Mouse (Mus musculus) heart, adult 2 months (tissue): ENCODE measurements around the gene Mfsd4b1. TPM values are rescaled to one million over a fixed set of nuclear protein-coding genes. Genes with fewer than 3 reads are reported as not detected.

Source experiments
- DNase-seq, 2 experiments: peaks; one replicate each; pipeline ENCODE4 v3.0.0; 2021
- H3K27ac ChIP-seq: fragments of 200-600 bp; 2 replicates; pipeline ENCODE4 v1.8.1; 2022
- H3K27me3 ChIP-seq: fragments of 200-500 bp; 2 replicates; pipeline ENCODE4 v1.6.1; 2012; ENCODE audit warnings: mild to moderate bottlenecking, low read length, inconsistent platforms, mixed read lengths; ENCODE audit not compliant: control insufficient read depth, insufficient read depth
- H3K36me3 ChIP-seq: fragments of 200-500 bp; 2 replicates; pipeline ENCODE4 v1.6.1; 2012; ENCODE audit warnings: low read length, inconsistent platforms; ENCODE audit not compliant: control insufficient read depth, insufficient read depth
- H3K4me1 ChIP-seq: fragments of 200-500 bp; 2 replicates; pipeline ENCODE4 v1.6.1; 2011; ENCODE audit warnings: low read length; ENCODE audit not compliant: control insufficient read depth, insufficient read depth
- H3K4me3 ChIP-seq: fragments of 200-600 bp; 2 replicates; pipeline ENCODE4 v1.8.1; 2022
- H3K79me2 ChIP-seq: fragments of 200-500 bp; replicated peaks from 2 replicates; pipeline ENCODE4 v1.6.1; 2012; ENCODE audit warnings: mild to moderate bottlenecking, inconsistent platforms, low read length, moderate library complexity, mixed read lengths; ENCODE audit not compliant: control insufficient read depth, insufficient read depth
- H3K9ac ChIP-seq: fragments of 200-500 bp; 2 replicates; pipeline ENCODE4 v1.6.1; 2012; ENCODE audit warnings: low read depth, mild to moderate bottlenecking, control low read depth, inconsistent platforms, low read length, mixed read lengths
- CTCF ChIP-seq: fragments of 200-600 bp; IDR thresholded peaks from 2 replicates; pipeline ENCODE4 v1.8.1; 2022; ENCODE audit warnings: antibody characterized with exemption, mild to moderate bottlenecking, moderate library complexity
- EP300 ChIP-seq: fragments of 200-500 bp; IDR thresholded peaks from 2 replicates; pipeline ENCODE4 v1.6.1; 2011; ENCODE audit warnings: low read depth, low read length, control low read depth; ENCODE audit not compliant: insufficient read depth
- POLR2A ChIP-seq: fragments of 200-500 bp; IDR thresholded peaks from 2 replicates; pipeline ENCODE4 v1.6.1; 2011; ENCODE audit warnings: mild to moderate bottlenecking, low read depth, low read length, control low read depth; ENCODE audit not compliant: insufficient read depth
- WGBS: fragments of 180-500 bp; shearing (Covaris S2); methylation state at CpG from one replicate; pipeline ENCODE4 v1.1.7; 2018; 5-methylcytosine and 5-hydroxymethylcytosine counted together
- intact Hi-C: fragments of 180-260 bp; cut with DNase I; formaldehyde crosslinking; loops from one replicate; pipeline ENCODE4 v1.15.1; 2025
- polyA plus RNA-seq: library from polyadenylated mRNA; depleted of rRNA; stranded (reverse); fragments of >200 nt; gene quantifications from 2 replicates; pipeline ENCODE4 v1.2.3, GENCODE M21; 2012
- total RNA-seq, 2 experiments: library from RNA; stranded (reverse); gene quantifications; 2 replicates each; pipeline ENCODE4 v1.2.3; 2021

Mfsd4b1 gene
- total and polyA plus RNA-seq, 3 experiments, result 1.7 to 3.3 (median 2.5) TPM

DNA sequence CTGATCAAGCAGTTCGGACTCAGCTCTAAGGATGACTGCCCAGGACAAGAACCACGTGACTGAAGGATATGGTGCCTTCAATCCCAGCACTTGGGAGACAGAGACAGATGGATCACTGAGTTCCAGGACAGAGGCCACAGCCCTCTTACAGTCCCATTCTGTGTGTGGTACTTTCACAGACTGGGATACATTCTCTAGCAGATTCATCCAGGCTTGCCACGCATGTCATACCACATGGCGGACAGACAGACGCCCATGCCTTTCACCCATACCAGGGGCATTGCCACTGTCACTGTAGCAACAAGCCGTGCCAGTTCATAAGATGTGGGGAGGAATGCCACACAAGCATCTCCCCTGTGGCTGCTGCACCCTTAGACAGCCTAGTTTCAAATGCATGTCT is 5.6 kb upstream of the Mfsd4b1 start:
- Histone ChIP-seq H3K4me1 (no peaks in the 10 kb centered on the region), H3K79me2 (no peaks in the 10 kb centered on the region), H3K27ac (no peak overlapping the region), H3K9ac (no peak overlapping the region), H3K36me3 (no peaks in the 10 kb centered on the region), H3K27me3 (no peaks in the 10 kb centered on the region), H3K4me3 (no peak overlapping the region)
- WGBS, result 86% methylated on average over 6 of the region's 6 CpGs
- no peak for DNase-seq
- no peak for TF ChIP-seq CTCF
- intact Hi-C loops, result no loop called here

- WGBS, result 59% methylated on average over 2 of the region's 2 CpGs
- intact Hi-C loops, result no loop called here
Measured at GRCm38 (mm10) chr10:40029610-40030009, 4.5 kb upstream of the Mfsd4b1 start.

DNA sequence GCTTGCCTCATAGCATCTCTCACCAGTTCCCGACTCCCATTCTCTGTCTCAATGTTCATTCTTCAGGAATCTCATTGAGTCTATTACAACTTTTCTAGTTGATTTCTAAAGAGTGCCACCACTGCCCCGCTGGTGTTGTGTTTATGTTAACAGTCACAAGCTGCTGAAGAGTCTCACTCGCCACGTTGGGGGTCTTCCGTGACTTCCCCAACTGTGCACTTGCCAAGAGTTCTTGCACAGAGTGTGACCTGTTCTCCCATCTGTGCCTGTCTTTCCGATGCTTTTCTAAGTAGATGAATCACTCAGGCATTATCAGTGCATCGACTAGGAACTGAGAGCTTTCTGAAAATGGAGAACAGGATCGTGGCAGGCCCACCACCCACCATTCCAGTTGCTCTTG is 3.0 kb upstream of the Mfsd4b1 start:
- no peak for TF ChIP-seq CTCF
- TF ChIP-seq POLR2A, result no peak
- TF ChIP-seq EP300, result no peak
- H3K79me2 ChIP-seq, result no peaks in the 10 kb centered on the region
- no peak overlapping the region for H3K4me3 ChIP-seq
- DNase-seq, result no peak
- H3K4me1 ChIP-seq, result peaks cover 4% of the 10 kb centered on the region; the same call in 1 of the 2 replicates
- H3K9ac ChIP-seq, result no peak overlapping the region
- H3K27ac ChIP-seq, result no peak overlapping the region
- intact Hi-C loops, result no loop called here
- WGBS, result 73% methylated on average over 8 of the region's 8 CpGs
- H3K36me3 ChIP-seq, result no peaks in the 10 kb centered on the region
- no peaks in the 10 kb centered on the region for H3K27me3 ChIP-seq

More at GRCm38 (mm10) chr10:40029610-40030009, 4.5 kb upstream of the Mfsd4b1 start:
- DNase-seq, result peak in 1 of 2 experiments; percentile 24
- Histone ChIP-seq H3K4me1 (peaks cover 4% of the 10 kb centered on the region; the same call in 1 of the 2 replicates), H3K36me3 (no peaks in the 10 kb centered on the region), H3K9ac (no peak overlapping the region), H3K27ac (no peak overlapping the region), H3K27me3 (no peaks in the 10 kb centered on the region), H3K79me2 (no peaks in the 10 kb centered on the region), H3K4me3 (no peak overlapping the region)
- TF ChIP-seq POLR2A (no peak), CTCF (no peak), EP300 (no peak)

DNA sequence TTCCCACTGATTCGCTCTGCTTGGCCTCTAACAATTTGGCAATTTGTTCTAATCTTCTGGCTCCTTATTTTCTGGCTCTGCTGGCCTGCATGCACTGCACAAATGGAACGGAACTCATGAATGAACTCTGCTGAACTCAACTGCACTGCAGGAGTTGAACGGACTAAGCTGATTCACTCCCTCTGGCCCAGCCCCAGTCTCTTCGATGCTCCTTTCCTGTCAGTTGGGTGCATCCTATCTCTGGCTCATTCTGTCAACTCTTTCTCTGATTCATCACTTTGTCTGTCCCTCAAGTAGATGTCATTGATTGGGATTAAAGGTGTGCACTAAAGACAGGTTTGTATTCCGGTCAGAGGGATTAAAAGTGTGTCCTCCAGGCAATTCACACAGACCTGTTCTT is 1.5 kb upstream of the Mfsd4b1 start:
- Histone ChIP-seq H3K27ac (no peak overlapping the region), H3K4me1 (peaks cover 4% of the 10 kb centered on the region; the same call in 1 of the 2 replicates), H3K27me3 (no peaks in the 10 kb centered on the region), H3K9ac (no peak overlapping the region), H3K4me3 (no peak overlapping the region), H3K36me3 (no peaks in the 10 kb centered on the region), H3K79me2 (no peaks in the 10 kb centered on the region)
- intact Hi-C loops, result no loop called here
- DNase-seq, result no peak
- no peak for TF ChIP-seq CTCF
- TF ChIP-seq POLR2A, result no peak
- TF ChIP-seq EP300, result no peak
- 91% methylated on average over 5 of the region's 5 CpGs for WGBS

DNA sequence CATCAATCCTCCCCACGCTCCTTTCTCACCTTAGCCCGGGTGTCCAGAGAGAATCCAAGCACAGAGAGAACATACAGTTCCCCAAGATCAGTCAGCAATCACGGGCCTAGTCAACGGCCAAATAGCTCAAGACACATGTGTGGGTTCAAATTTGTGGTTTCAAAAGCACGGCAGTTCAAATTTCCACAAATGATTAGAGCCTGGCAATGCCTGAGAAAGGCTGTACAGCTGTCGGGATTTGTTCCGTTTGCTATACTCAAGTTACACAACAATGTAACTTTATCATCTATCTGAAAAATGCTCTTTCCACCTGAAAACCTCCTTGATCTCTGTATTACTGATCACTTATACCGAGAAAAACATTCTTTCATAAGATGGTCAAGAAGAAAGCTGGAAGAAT is 492 bp upstream of the Mfsd4b1 start:
- Histone ChIP-seq H3K4me1 (peaks cover 4% of the 10 kb centered on the region; the same call in 1 of the 2 replicates), H3K36me3 (no peaks in the 10 kb centered on the region), H3K27ac (no peak overlapping the region), H3K9ac (no peak overlapping the region), H3K4me3 (peak overlapping the region; percentile 48; the same call in 1 of the 2 replicates), H3K79me2 (no peaks in the 10 kb centered on the region), H3K27me3 (no peaks in the 10 kb centered on the region)
- no peak for DNase-seq
- 66% methylated on average over 8 of the region's 8 CpGs for WGBS
- intact Hi-C loops, result no loop called here
- TF ChIP-seq POLR2A, result no peak
- TF ChIP-seq EP300, result no peak
- TF ChIP-seq CTCF, result no peak

DNA sequence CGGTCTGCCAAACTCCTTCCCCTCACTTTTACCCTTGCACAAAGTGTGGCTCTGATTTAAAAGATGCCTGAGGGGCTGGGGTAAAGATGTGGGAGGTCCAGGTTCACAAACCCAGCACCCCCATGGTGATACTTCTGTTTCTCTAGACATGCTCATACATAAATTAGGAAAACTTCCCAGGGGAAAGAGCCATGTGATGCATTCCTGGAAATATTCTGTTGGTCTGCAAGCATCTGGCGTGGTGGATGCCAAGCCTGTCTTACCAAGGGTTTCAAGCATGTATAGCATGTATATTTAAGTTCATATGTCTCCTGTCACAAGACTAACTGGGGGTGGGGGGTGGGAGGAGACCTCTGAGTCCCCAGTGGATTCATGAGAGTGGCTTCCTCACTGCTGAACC is 4.7 kb downstream of the Mfsd4b1 start:
- WGBS, result 65% methylated on average over 2 of the region's 2 CpGs
- H3K79me2 ChIP-seq, result no peaks in the 10 kb centered on the region; the same call in 1 of the 2 replicates
- H3K27ac ChIP-seq, result no peak overlapping the region; the same call in 1 of the 2 replicates
- H3K4me1 ChIP-seq, result peaks cover 3% of the 10 kb centered on the region; the same call in 1 of the 2 replicates
- no peak overlapping the region for H3K9ac ChIP-seq
- no peak for DNase-seq
- no peak overlapping the region for H3K4me3 ChIP-seq
- H3K27me3 ChIP-seq, result no peaks in the 10 kb centered on the region
- peaks cover 5% of the 10 kb centered on the region; the same call in 1 of the 2 replicates for H3K36me3 ChIP-seq
- TF ChIP-seq POLR2A (no peak), CTCF (no peak), EP300 (no peak)
- intact Hi-C loops, result loop anchor here (5.0 kb wide), 1 partner anchor 63 kb away; no protein-coding TSS in a partner anchor
